Mouse (Mus musculus) embryonic facial prominence, embryonic 11.5 days (tissue): ENCODE results near the gene Gna14. TPM values are rescaled to one million over a fixed set of nuclear protein-coding genes. Genes with fewer than 3 reads are reported as not detected.

Experiments used
- ATAC-seq: fragments of 200-750 bp; cut with Nextera tagmentation; replicated peaks from 2 replicates; pipeline ENCODE4 v1.8.0; 2017; ENCODE audit warnings: low read depth; ENCODE audit not compliant: insufficient number of reproducible peaks, low FRiP score, low TSS enrichment
- DNase-seq: peaks from one replicate; pipeline ENCODE4 v3.0.0-alpha.2; 2015; ENCODE audit warnings: low spot score
- H3K27ac ChIP-seq: fragments of 300-500 bp; sonication (generic); replicated peaks from 2 replicates; pipeline ENCODE4 v1.5.1; 2014; ENCODE audit warnings: mild to moderate bottlenecking, low read depth, low read length, control low read depth
- H3K27me3 ChIP-seq: fragments of 300-500 bp; sonication (generic); 2 replicates; pipeline ENCODE4 v1.6.1; 2014; ENCODE audit warnings: mild to moderate bottlenecking, low read length, moderate library complexity, mixed read lengths; ENCODE audit not compliant: control insufficient read depth, insufficient read depth
- H3K36me3 ChIP-seq: fragments of 300-500 bp; sonication (generic); replicated peaks from 2 replicates; pipeline ENCODE4 v1.6.1; 2014; ENCODE audit warnings: low read depth, mild to moderate bottlenecking, low read length, moderate library complexity, mixed read lengths; ENCODE audit not compliant: control insufficient read depth, insufficient read depth
- H3K4me1 ChIP-seq: fragments of 300-500 bp; sonication (generic); 2 replicates; pipeline ENCODE4 v1.6.1; 2014; ENCODE audit warnings: low read length, mixed read lengths; ENCODE audit not compliant: control insufficient read depth, insufficient read depth
- H3K4me2 ChIP-seq: fragments of 300-500 bp; sonication (generic); 2 replicates; pipeline ENCODE4 v1.6.1; 2014; ENCODE audit warnings: low read depth, mild to moderate bottlenecking, control low read depth, low read length, moderate library complexity
- H3K4me3 ChIP-seq: fragments of 300-500 bp; sonication (generic); 2 replicates; pipeline ENCODE4 v1.5.1; 2014; ENCODE audit warnings: low read depth, low read length, control low read depth
- H3K9ac ChIP-seq: fragments of 300-500 bp; sonication (generic); replicated peaks from 2 replicates; pipeline ENCODE4 v1.6.1; 2014; ENCODE audit warnings: mild to moderate bottlenecking, control low read depth, low read length
- H3K9me3 ChIP-seq: fragments of 300-500 bp; sonication (generic); replicated peaks from 2 replicates; pipeline ENCODE4 v1.6.1; 2016; ENCODE audit warnings: mild to moderate bottlenecking, low read length, inconsistent platforms, mixed read lengths; ENCODE audit not compliant: control insufficient read depth
- WGBS: fragments of 180-500 bp; shearing (Covaris S2); extraction: QIAGEN DNeasy Blood & Tissue Kit; methylation state at CpG from one replicate; pipeline ENCODE4 v1.1.7; 2014; 5-methylcytosine and 5-hydroxymethylcytosine counted together
- polyA plus RNA-seq: library from polyadenylated mRNA; unstranded; fragments of >200 nt; fragmentation: Nextera tagmentation; extraction: Ambion mirVana; gene quantifications from 2 replicates; pipeline ENCODE4 v1.2.1, GENCODE M21; 2014

Gna14 gene
- polyA plus RNA-seq, 1 experiment from 2014 or later = 0.90 TPM

- Histone ChIP-seq H3K9me3 (no peaks in the 10 kb centered on the region), H3K36me3 (no peaks in the 10 kb centered on the region), H3K4me3 (no peak overlapping the region), H3K27me3 (no peaks in the 10 kb centered on the region), H3K4me1 (no peaks in the 10 kb centered on the region), H3K9ac (no peak overlapping the region), H3K27ac (no peak overlapping the region), H3K4me2 (no peak overlapping the region)
- ATAC-seq = no peak
- DNase-seq = no peak
- WGBS = 83% methylated on average over 6 of the region's 6 CpGs
Measured at GRCm38 (mm10) chr19:16607634-16608033, 172.1 kb downstream of the Gna14 start.

GRCm38 (mm10) chr19:16623154-16623553 lies 187.6 kb downstream of the Gna14 start:
- no peak for DNase-seq
- no peak overlapping the region for H3K4me2 ChIP-seq
- no peaks in the 10 kb centered on the region for H3K9me3 ChIP-seq
- H3K27ac ChIP-seq = no peak overlapping the region
- H3K36me3 ChIP-seq = no peaks in the 10 kb centered on the region
- H3K27me3 ChIP-seq = no peaks in the 10 kb centered on the region
- H3K4me1 ChIP-seq = no peaks in the 10 kb centered on the region
- H3K9ac ChIP-seq = no peak overlapping the region
- 91% methylated on average over 4 of the region's 4 CpGs for WGBS
- ATAC-seq = no peak
- H3K4me3 ChIP-seq = no peak overlapping the region

GRCm38 (mm10) chr19:16624994-16625393 lies 189.4 kb downstream of the Gna14 start:
- no peaks in the 10 kb centered on the region for H3K36me3 ChIP-seq
- H3K27me3 ChIP-seq = no peaks in the 10 kb centered on the region
- H3K9ac ChIP-seq = no peak overlapping the region
- H3K4me1 ChIP-seq = no peaks in the 10 kb centered on the region
- no peak overlapping the region for H3K4me3 ChIP-seq
- H3K27ac ChIP-seq = no peak overlapping the region
- no peak for DNase-seq
- H3K9me3 ChIP-seq = no peaks in the 10 kb centered on the region
- no peak overlapping the region for H3K4me2 ChIP-seq
- ATAC-seq = no peak

- Histone ChIP-seq H3K27ac (no peak overlapping the region), H3K4me2 (no peak overlapping the region), H3K27me3 (no peaks in the 10 kb centered on the region), H3K9me3 (no peaks in the 10 kb centered on the region), H3K36me3 (no peaks in the 10 kb centered on the region), H3K4me1 (no peaks in the 10 kb centered on the region), H3K4me3 (no peak overlapping the region), H3K9ac (no peak overlapping the region)
- DNase-seq (no peak), ATAC-seq (no peak)
- WGBS = 33% methylated on average over 14 of the region's 14 CpGs
Measured at GRCm38 (mm10) chr19:16625610-16626395, 190.2 kb downstream of the Gna14 start.
